Mouse (Mus musculus): ENCODE results near the gene Ppib.

- TF ChIP-seq USF1 (IDR thresholded peaks at IDR 0.05; ENCODE audit: low read depth, low read length), result no peak
- TF ChIP-seq POLR2A (IDR thresholded peaks at IDR 0.05; ENCODE audit: low read depth, low read length), result no peak
- no peak for TF ChIP-seq CTCF (conservative IDR thresholded peaks at IDR 0.05 in 1 of 2, IDR thresholded peaks at IDR 0.05 in 1 of 2; ENCODE audit: low read depth in 2 of 2, low read length in 2 of 2)
- TF ChIP-seq ZC3H11A (IDR thresholded peaks at IDR 0.05; ENCODE audit: low read depth, low read length), result no peak
Observed at GRCm38 (mm10) chr9:66104601-66105000, 44.6 kb downstream of the Ppib start.
